Mouse (Mus musculus) gastrocnemius, postnatal 10 days (tissue): ENCODE results near the gene Rad23b. TPM values are rescaled to one million over a fixed set of nuclear protein-coding genes. Genes with fewer than 3 reads are reported as not detected.

Source experiments
- total RNA-seq, 2 experiments: library from RNA; stranded (reverse); gene quantifications; 2 replicates each; pipeline ENCODE4 v1.2.3; 2021

The Rad23b gene
- total RNA-seq, 2 experiments from 2014 or later: 122 to 131 TPM

Other genes starting within 250 kb of the Rad23b start
- 10 to 100 TPM; 19.3 to 21.8 TPM for gene Klf4, start 182.4 kb downstream of the Rad23b start, total RNA-seq